Comparison of ENCODE assay signal across 10 mouse cellular contexts in genomic region chr3:37962043-37962810, GRCm38 (mm10).
DNase-seq lines count a peak whose midpoint lies in the region; ATAC-seq lines count a peak whose summit lies in the region.
"Had no signal": no experiment of that assay in that cellular context is flagged by ENCODE, and none has a peak within 500 bp of the region (broad histone marks: within the 10 kb centered on the region; RNA-seq: fewer than 3 reads in every experiment).

No protein-coding gene starts in this region.

- H3K27ac ChIP-seq in kidney, embryonic 15.5 days, result peak overlapping the region; percentile 62

- H3K9me3 ChIP-seq in kidney, embryonic 15.5 days (replicated peaks), result no peaks in the 10 kb centered on the region

- no peak overlapping the region for H3K4me2 ChIP-seq in kidney, embryonic 15.5 days
- H3K4me2 ChIP-seq: heart, embryonic 11.5 days had no signal

- H3K36me3 ChIP-seq in kidney, embryonic 15.5 days, result no peaks in the 10 kb centered on the region

- H3K9ac ChIP-seq in kidney, embryonic 15.5 days, result no peak overlapping the region

- peaks cover 28% of the 10 kb centered on the region for H3K4me1 ChIP-seq in kidney, embryonic 15.5 days

- 54% methylated on average over 12 of the region's 12 CpGs for WGBS in kidney, embryonic 15.5 days

- H3K27me3 ChIP-seq in kidney, embryonic 15.5 days, result no peaks in the 10 kb centered on the region

- DNase-seq in heart, adult 11 months, result peak; percentile 91
- no peak for DNase-seq in heart, postnatal 10 days
- peak; percentile 78 for DNase-seq in NIH3T3 (ENCODE audit: low read depth)
- DNase-seq in lung, postnatal 14 days, result peak; percentile 47
- DNase-seq in left cerebral cortex, postnatal 4 days, result no peak
- no peak for DNase-seq in adrenal gland, adult 18-20 months (ENCODE audit: low spot score in 2 of 2)
- no peak for DNase-seq in cerebellum, adult 11-12 months

- H3K4me3 ChIP-seq in kidney, embryonic 15.5 days (replicated peaks), result no peak overlapping the region

- intact Hi-C loops in heart, postnatal 10 days (cut with DNase I), result no loop called here
- intact Hi-C loops in left cerebral cortex, postnatal 4 days (cut with DNase I), result loop anchor here (10.0 kb wide), 1 partner anchor 317 kb away; no protein-coding TSS in a partner anchor

- ATAC-seq in kidney, embryonic 15.5 days (replicated peaks; ENCODE audit: low FRiP score), result peak; percentile 75
- ATAC-seq: CD4-positive, CD25-positive, alpha-beta regulatory T cell, adult 4 months had no signal

Comparison
In these comparisons a context has a peak if more than half of its experiments do, and no peak if none do; other contexts are left out.
1. DNase-seq: peak in heart, adult 11 months (single experiment), NIH3T3 (single experiment) and lung, postnatal 14 days (single experiment); none in heart, postnatal 10 days (0 of 2), left cerebral cortex, postnatal 4 days (single experiment), adrenal gland, adult 18-20 months (0 of 2) and cerebellum, adult 11-12 months (single experiment).